Mouse (Mus musculus): Measurements from ENCODE around the gene Cdk18. TPM values are rescaled to one million over a fixed set of nuclear protein-coding genes. Genes with fewer than 3 reads are reported as not detected.

Cdk18 gene
- polyA plus RNA-seq, 1 experiment from 2014 or later = 1.7 TPM

DNA sequence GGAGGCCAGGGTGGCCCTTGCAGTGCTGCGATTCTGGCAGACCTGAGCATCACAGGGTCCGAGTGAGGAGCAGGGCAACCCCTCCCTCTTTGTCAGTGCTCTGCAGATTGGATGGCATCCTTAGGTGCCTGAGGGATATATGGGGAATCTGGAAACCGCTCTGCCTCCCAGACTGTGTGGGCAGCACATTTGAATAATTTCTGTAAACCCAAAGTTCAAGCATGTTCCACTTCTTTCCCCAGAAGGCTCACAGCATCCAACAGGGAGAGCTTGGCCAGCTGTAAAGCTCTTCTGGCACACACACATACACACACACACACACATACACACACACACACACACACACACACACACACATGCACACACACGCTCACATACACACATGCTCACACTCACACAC lies 4.2 kb upstream of the Cdk18 start:
- ATAC-seq (replicated peaks; ENCODE audit: extremely low read depth, insufficient read depth, low FRiP score) = no peak
- H3K27ac ChIP-seq (ENCODE audit: low read length) = no peak overlapping the region
- no peaks in the 10 kb centered on the region for H3K36me3 ChIP-seq (ENCODE audit: control insufficient read depth, insufficient read depth)
- H3K27me3 ChIP-seq (ENCODE audit: control insufficient read depth, insufficient read depth, low read length) = peaks cover 2% of the 10 kb centered on the region; the same call in 1 of the 2 replicates
- no peaks in the 10 kb centered on the region for H3K9me3 ChIP-seq (replicated peaks; ENCODE audit: control insufficient read depth, low read length)
- no peak overlapping the region for H3K4me2 ChIP-seq (ENCODE audit: low read depth, low read length)
- H3K4me1 ChIP-seq (ENCODE audit: control insufficient read depth, insufficient read depth, low read length) = peaks cover 1% of the 10 kb centered on the region
- 65% methylated on average over 4 of the region's 4 CpGs for WGBS
- H3K4me3 ChIP-seq (ENCODE audit: low read length) = no peak overlapping the region
- H3K9ac ChIP-seq (ENCODE audit: low read length) = no peak overlapping the region

DNA sequence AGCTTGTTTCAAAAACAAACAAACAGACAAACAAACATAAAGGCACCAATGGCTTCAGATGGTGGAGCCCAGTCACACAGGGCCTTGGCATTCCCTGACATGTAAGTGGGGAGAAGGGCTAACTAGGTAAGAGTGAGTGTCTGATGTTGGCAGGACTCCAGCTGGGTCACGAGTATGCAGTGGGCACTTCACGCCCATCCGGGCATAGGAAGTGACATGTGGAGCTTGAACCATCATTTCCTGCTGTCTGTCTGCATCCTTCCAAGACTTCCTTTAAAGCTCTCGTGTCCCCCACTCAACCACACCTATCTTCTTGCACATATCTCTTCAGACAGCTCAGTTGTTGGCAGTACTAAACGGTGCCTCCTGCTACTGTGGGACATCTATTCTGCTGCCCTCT lies 3.6 kb upstream of the Cdk18 start:
- H3K36me3 ChIP-seq (ENCODE audit: control insufficient read depth, insufficient read depth) = no peaks in the 10 kb centered on the region
- H3K9me3 ChIP-seq (replicated peaks; ENCODE audit: control insufficient read depth, low read length) = no peaks in the 10 kb centered on the region
- no peak overlapping the region for H3K4me3 ChIP-seq (ENCODE audit: low read length)
- no peak for ATAC-seq (replicated peaks; ENCODE audit: extremely low read depth, insufficient read depth, low FRiP score)
- no peak overlapping the region for H3K27ac ChIP-seq (ENCODE audit: low read length)
- H3K4me1 ChIP-seq (ENCODE audit: control insufficient read depth, insufficient read depth, low read length) = peaks cover 7% of the 10 kb centered on the region
- WGBS = 46% methylated on average over 5 of the region's 5 CpGs
- no peak overlapping the region for H3K9ac ChIP-seq (ENCODE audit: low read length)
- H3K4me2 ChIP-seq (ENCODE audit: low read depth, low read length) = no peak overlapping the region
- peaks cover 2% of the 10 kb centered on the region; the same call in 1 of the 2 replicates for H3K27me3 ChIP-seq (ENCODE audit: control insufficient read depth, insufficient read depth, low read length)

GRCm38 (mm10) chr1:132141753-132142152 lies 2.3 kb upstream of the Cdk18 start:
- Histone ChIP-seq H3K36me3 (ENCODE audit: control insufficient read depth, insufficient read depth) (no peaks in the 10 kb centered on the region), H3K27me3 (ENCODE audit: control insufficient read depth, insufficient read depth, low read length) (peaks cover 2% of the 10 kb centered on the region; the same call in 1 of the 2 replicates), H3K27ac (ENCODE audit: low read length) (no peak overlapping the region), H3K9ac (ENCODE audit: low read length) (no peak overlapping the region), H3K4me2 (ENCODE audit: low read depth, low read length) (no peak overlapping the region), H3K4me3 (ENCODE audit: low read length) (no peak overlapping the region), H3K9me3 (replicated peaks; ENCODE audit: control insufficient read depth, low read length) (no peaks in the 10 kb centered on the region), H3K4me1 (ENCODE audit: control insufficient read depth, insufficient read depth, low read length) (peaks cover 9% of the 10 kb centered on the region)
- ATAC-seq (replicated peaks; ENCODE audit: extremely low read depth, insufficient read depth, low FRiP score) = no peak
- 64% methylated on average over 13 of the region's 13 CpGs for WGBS

GRCm38 (mm10) chr1:132141166-132141565 lies 1.7 kb upstream of the Cdk18 start:
- Histone ChIP-seq H3K9ac (ENCODE audit: low read length) (no peak overlapping the region), H3K4me2 (ENCODE audit: low read depth, low read length) (no peak overlapping the region), H3K36me3 (ENCODE audit: control insufficient read depth, insufficient read depth) (no peaks in the 10 kb centered on the region), H3K4me1 (ENCODE audit: control insufficient read depth, insufficient read depth, low read length) (peaks cover 9% of the 10 kb centered on the region), H3K4me3 (ENCODE audit: low read length) (no peak overlapping the region), H3K27ac (ENCODE audit: low read length) (no peak overlapping the region), H3K27me3 (ENCODE audit: control insufficient read depth, insufficient read depth, low read length) (peaks cover 2% of the 10 kb centered on the region; the same call in 1 of the 2 replicates), H3K9me3 (replicated peaks; ENCODE audit: control insufficient read depth, low read length) (no peaks in the 10 kb centered on the region)
- ATAC-seq (replicated peaks; ENCODE audit: extremely low read depth, insufficient read depth, low FRiP score) = no peak
- WGBS = 85% methylated on average over 2 of the region's 2 CpGs

GRCm38 (mm10) chr1:132140574-132140973 lies 1.1 kb upstream of the Cdk18 start:
- H3K27me3 ChIP-seq (ENCODE audit: control insufficient read depth, insufficient read depth, low read length) = peaks cover 2% of the 10 kb centered on the region; the same call in 1 of the 2 replicates
- H3K9me3 ChIP-seq (replicated peaks; ENCODE audit: control insufficient read depth, low read length) = no peaks in the 10 kb centered on the region
- H3K4me2 ChIP-seq (ENCODE audit: low read depth, low read length) = no peak overlapping the region
- WGBS = 57% methylated on average over 4 of the region's 4 CpGs
- H3K27ac ChIP-seq (ENCODE audit: low read length) = no peak overlapping the region
- H3K9ac ChIP-seq (ENCODE audit: low read length) = no peak overlapping the region
- no peak for ATAC-seq (replicated peaks; ENCODE audit: extremely low read depth, insufficient read depth, low FRiP score)
- H3K4me3 ChIP-seq (ENCODE audit: low read length) = no peak overlapping the region
- H3K4me1 ChIP-seq (ENCODE audit: control insufficient read depth, insufficient read depth, low read length) = peaks cover 9% of the 10 kb centered on the region
- no peaks in the 10 kb centered on the region for H3K36me3 ChIP-seq (ENCODE audit: control insufficient read depth, insufficient read depth)

DNA sequence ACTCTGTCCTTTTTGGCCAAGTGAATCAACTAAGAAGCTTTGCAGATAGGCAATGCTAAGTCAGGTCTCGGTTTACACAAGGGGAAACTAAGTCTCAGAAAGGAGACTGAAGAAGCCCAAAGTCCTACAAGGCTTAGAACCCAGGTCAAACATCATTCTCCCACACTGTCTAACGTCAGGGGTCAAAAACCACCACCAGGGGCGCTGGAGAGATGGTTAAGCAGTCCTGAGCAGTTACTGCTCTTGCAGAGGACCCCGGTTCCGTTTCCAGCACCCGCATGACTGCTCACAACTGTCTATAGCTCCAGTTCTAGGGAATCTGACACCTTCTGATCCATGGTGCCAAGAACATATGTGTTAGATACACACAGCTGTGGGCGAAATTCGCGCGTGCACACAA lies 687 bp upstream of the Cdk18 start:
- Histone ChIP-seq H3K4me3 (ENCODE audit: low read length) (no peak overlapping the region), H3K27ac (ENCODE audit: low read length) (no peak overlapping the region), H3K4me1 (ENCODE audit: control insufficient read depth, insufficient read depth, low read length) (peaks cover 9% of the 10 kb centered on the region), H3K9me3 (replicated peaks; ENCODE audit: control insufficient read depth, low read length) (no peaks in the 10 kb centered on the region), H3K27me3 (ENCODE audit: control insufficient read depth, insufficient read depth, low read length) (peaks cover 2% of the 10 kb centered on the region; the same call in 1 of the 2 replicates), H3K36me3 (ENCODE audit: control insufficient read depth, insufficient read depth) (no peaks in the 10 kb centered on the region), H3K4me2 (ENCODE audit: low read depth, low read length) (no peak overlapping the region), H3K9ac (ENCODE audit: low read length) (no peak overlapping the region)
- no peak for ATAC-seq (replicated peaks; ENCODE audit: extremely low read depth, insufficient read depth, low FRiP score)
- WGBS = 65% methylated on average over 10 of the region's 10 CpGs

- no peaks in the 10 kb centered on the region for H3K9me3 ChIP-seq (replicated peaks; ENCODE audit: control insufficient read depth, low read length)
- peak overlapping the region; percentile 95 for H3K4me2 ChIP-seq (ENCODE audit: low read depth, low read length)
- H3K4me3 ChIP-seq (ENCODE audit: low read length) = peak overlapping the region; percentile 66
- peaks cover 11% of the 10 kb centered on the region for H3K4me1 ChIP-seq (ENCODE audit: control insufficient read depth, insufficient read depth, low read length)
- H3K27me3 ChIP-seq (ENCODE audit: control insufficient read depth, insufficient read depth, low read length) = peaks cover 2% of the 10 kb centered on the region; the same call in 1 of the 2 replicates
- no peak for ATAC-seq (replicated peaks; ENCODE audit: extremely low read depth, insufficient read depth, low FRiP score)
- 9% methylated on average over 35 of the region's 35 CpGs for WGBS
- no peaks in the 10 kb centered on the region for H3K36me3 ChIP-seq (ENCODE audit: control insufficient read depth, insufficient read depth)
- H3K9ac ChIP-seq (ENCODE audit: low read length) = peak overlapping the region; percentile 68
- no peak overlapping the region for H3K27ac ChIP-seq (ENCODE audit: low read length)
Measured at GRCm38 (mm10) chr1:132138576-132139415, 688 bp downstream of the Cdk18 start.

GRCm38 (mm10) chr1:132137935-132138575 lies 1.4 kb downstream of the Cdk18 start:
- H3K4me2 ChIP-seq (ENCODE audit: low read depth, low read length) = peak overlapping the region; percentile 95; the same call in 1 of the 2 replicates
- H3K4me1 ChIP-seq (ENCODE audit: control insufficient read depth, insufficient read depth, low read length) = peaks cover 19% of the 10 kb centered on the region
- H3K27ac ChIP-seq (ENCODE audit: low read length) = no peak overlapping the region
- 0 out of 2 replicates have a peak overlapping the region, but pooled peaks have one; percentile 16 for H3K9ac ChIP-seq (ENCODE audit: low read length)
- no peak overlapping the region for H3K4me3 ChIP-seq (ENCODE audit: low read length)
- WGBS = 64% methylated on average over 9 of the region's 9 CpGs
- ATAC-seq (replicated peaks; ENCODE audit: extremely low read depth, insufficient read depth, low FRiP score) = no peak
- peaks cover 2% of the 10 kb centered on the region; the same call in 1 of the 2 replicates for H3K27me3 ChIP-seq (ENCODE audit: control insufficient read depth, insufficient read depth, low read length)
- H3K36me3 ChIP-seq (ENCODE audit: control insufficient read depth, insufficient read depth) = no peaks in the 10 kb centered on the region
- H3K9me3 ChIP-seq (replicated peaks; ENCODE audit: control insufficient read depth, low read length) = no peaks in the 10 kb centered on the region

GRCm38 (mm10) chr1:132136847-132137246 lies 2.6 kb downstream of the Cdk18 start:
- Histone ChIP-seq H3K4me2 (ENCODE audit: low read depth, low read length) (no peak overlapping the region), H3K27ac (ENCODE audit: low read length) (no peak overlapping the region), H3K4me3 (ENCODE audit: low read length) (no peak overlapping the region), H3K9ac (ENCODE audit: low read length) (no peak overlapping the region), H3K36me3 (ENCODE audit: control insufficient read depth, insufficient read depth) (no peaks in the 10 kb centered on the region), H3K9me3 (replicated peaks; ENCODE audit: control insufficient read depth, low read length) (no peaks in the 10 kb centered on the region), H3K4me1 (ENCODE audit: control insufficient read depth, insufficient read depth, low read length) (peaks cover 23% of the 10 kb centered on the region), H3K27me3 (ENCODE audit: control insufficient read depth, insufficient read depth, low read length) (peaks cover 2% of the 10 kb centered on the region; the same call in 1 of the 2 replicates)
- WGBS = 95% methylated on average over 3 of the region's 3 CpGs
- ATAC-seq (replicated peaks; ENCODE audit: extremely low read depth, insufficient read depth, low FRiP score) = no peak
